Mouse (Mus musculus) limb, embryonic 15.5 days (tissue): ENCODE data around the gene Krt18. TPM values are rescaled to one million over a fixed set of nuclear protein-coding genes. Genes with fewer than 3 reads are reported as not detected.
"Not testable (repeated sequence)": the region's sequence is repeated elsewhere in the genome, so short reads cannot be mapped to it uniquely, and the experiment has no call there.

Source experiments
- ATAC-seq: fragments of 200-750 bp; cut with Nextera tagmentation; 2 replicates; pipeline ENCODE4 v1.8.0; 2017; ENCODE audit warnings: low read depth, moderate TSS enrichment; ENCODE audit not compliant: insufficient number of reproducible peaks, low FRiP score, low TSS enrichment
- H3K27ac ChIP-seq: fragments of 300-500 bp; sonication (generic); 2 replicates; pipeline ENCODE4 v1.5.1; 2015; ENCODE audit warnings: moderate library complexity, mild to moderate bottlenecking, inconsistent platforms
- H3K27me3 ChIP-seq: fragments of 300-500 bp; sonication (generic); 2 replicates; pipeline ENCODE4 v1.6.1; 2015; ENCODE audit warnings: inconsistent platforms
- H3K36me3 ChIP-seq: fragments of 300-500 bp; sonication (generic); 2 replicates; pipeline ENCODE4 v1.6.1; 2015; ENCODE audit warnings: inconsistent platforms
- H3K4me1 ChIP-seq: fragments of 300-500 bp; sonication (generic); 2 replicates; pipeline ENCODE4 v1.6.1; 2015; ENCODE audit warnings: inconsistent platforms
- H3K4me2 ChIP-seq: fragments of 300-500 bp; sonication (generic); 2 replicates; pipeline ENCODE4 v1.6.1; 2015; ENCODE audit warnings: mild to moderate bottlenecking, inconsistent platforms
- H3K4me3 ChIP-seq: fragments of 300-500 bp; sonication (generic); 2 replicates; pipeline ENCODE4 v1.5.1; 2015; ENCODE audit warnings: mild to moderate bottlenecking, inconsistent platforms
- H3K9ac ChIP-seq: fragments of 300-500 bp; sonication (generic); 2 replicates; pipeline ENCODE4 v1.6.1; 2015; ENCODE audit warnings: inconsistent platforms
- H3K9me3 ChIP-seq: fragments of 300-500 bp; sonication (generic); 2 replicates; pipeline ENCODE4 v1.6.1; 2016; ENCODE audit warnings: inconsistent platforms
- WGBS: fragments of 180-500 bp; shearing (Covaris S2); methylation state at CpG from one replicate; pipeline ENCODE4 v1.1.7; 2015; 5-methylcytosine and 5-hydroxymethylcytosine counted together
- polyA plus RNA-seq: library from polyadenylated mRNA; unstranded; fragments of >200 nt; fragmentation: Nextera tagmentation; extraction: Ambion mirVana; gene quantifications from 2 replicates; pipeline ENCODE4 v1.2.1, GENCODE M21; 2015

Krt18 gene
- polyA plus RNA-seq, 1 experiment from 2014 or later: 44.4 TPM

GRCm38 (mm10) chr15:102074070-102074731, 46.2 kb downstream of the Krt18 start:
- WGBS: under 1% methylated on average over 49 of the region's 57 CpGs
- H3K36me3 ChIP-seq: 0 out of 2 replicates have a peak, but pooled peaks cover 5% of the 10 kb centered on the region
- H3K4me3 ChIP-seq: peak overlapping the region; percentile 98
- H3K9ac ChIP-seq: peak overlapping the region; percentile 96
- no peaks in the 10 kb centered on the region for H3K9me3 ChIP-seq
- peaks cover 21% of the 10 kb centered on the region for H3K4me1 ChIP-seq
- 0 out of 2 replicates have a peak, but pooled peaks cover 2% of the 10 kb centered on the region for H3K27me3 ChIP-seq
- peak; percentile 49 for ATAC-seq
- H3K27ac ChIP-seq: peak overlapping the region; percentile 97
- peak overlapping the region; percentile 81 for H3K4me2 ChIP-seq

GRCm38 (mm10) chr15:102074876-102075585, 47.1 kb downstream of the Krt18 start:
- Histone ChIP-seq H3K9me3 (no peaks in the 10 kb centered on the region), H3K4me2 (peak overlapping the region; percentile 81), H3K9ac (peak overlapping the region; percentile 96), H3K27ac (peak overlapping the region; percentile 97), H3K27me3 (no peaks in the 10 kb centered on the region), H3K36me3 (0 out of 2 replicates have a peak, but pooled peaks cover 5% of the 10 kb centered on the region), H3K4me1 (peaks cover 22% of the 10 kb centered on the region), H3K4me3 (peak overlapping the region; percentile 98)
- WGBS: 8% methylated on average over 11 of the region's 11 CpGs
- ATAC-seq: no peak

- no peak overlapping the region for H3K4me3 ChIP-seq
- H3K36me3 ChIP-seq: peaks cover 14% of the 10 kb centered on the region
- no peak overlapping the region for H3K27ac ChIP-seq
- WGBS: 89% methylated on average over 2 of the region's 2 CpGs
- H3K27me3 ChIP-seq: no peaks in the 10 kb centered on the region
- H3K9ac ChIP-seq: no peak overlapping the region
- H3K4me2 ChIP-seq: no peak overlapping the region
- ATAC-seq: no peak
- H3K9me3 ChIP-seq: no peaks in the 10 kb centered on the region
- peaks cover 24% of the 10 kb centered on the region for H3K4me1 ChIP-seq
Measured at GRCm38 (mm10) chr15:102077111-102077677, 49.2 kb downstream of the Krt18 start.

- 67% methylated on average over 4 of the region's 4 CpGs for WGBS
- H3K4me3 ChIP-seq: no peak overlapping the region
- no peak overlapping the region for H3K27ac ChIP-seq
- no peak for ATAC-seq
- H3K9ac ChIP-seq: no peak overlapping the region
- H3K9me3 ChIP-seq: no peaks in the 10 kb centered on the region
- H3K4me2 ChIP-seq: no peak overlapping the region
- peaks cover 34% of the 10 kb centered on the region for H3K36me3 ChIP-seq
- H3K27me3 ChIP-seq: no peaks in the 10 kb centered on the region
- H3K4me1 ChIP-seq: peaks cover 21% of the 10 kb centered on the region
Measured at GRCm38 (mm10) chr15:102079221-102079620, 51.2 kb downstream of the Krt18 start.

GRCm38 (mm10) chr15:102079924-102080323, 51.9 kb downstream of the Krt18 start:
- not testable (repeated sequence) for ATAC-seq
- WGBS: 73% methylated on average over 8 of the region's 8 CpGs

GRCm38 (mm10) chr15:102080429-102080828, 52.4 kb downstream of the Krt18 start:
- 75% methylated on average over 2 of the region's 2 CpGs for WGBS
- Histone ChIP-seq H3K36me3 (peaks cover 45% of the 10 kb centered on the region), H3K4me3 (no peak overlapping the region), H3K4me1 (peaks cover 10% of the 10 kb centered on the region), H3K4me2 (no peak overlapping the region), H3K27me3 (no peaks in the 10 kb centered on the region), H3K27ac (no peak overlapping the region), H3K9ac (no peak overlapping the region), H3K9me3 (no peaks in the 10 kb centered on the region)
- ATAC-seq: no peak

More at GRCm38 (mm10) chr15:102079924-102080323, 51.9 kb downstream of the Krt18 start:
- H3K4me2 ChIP-seq, H3K9ac ChIP-seq, H3K27me3 ChIP-seq, H3K4me3 ChIP-seq, H3K9me3 ChIP-seq, H3K27ac ChIP-seq: not testable (repeated sequence)
- H3K4me1 ChIP-seq: peaks cover 15% of the 10 kb centered on the region
- peaks cover 41% of the 10 kb centered on the region for H3K36me3 ChIP-seq

Other genes with a start within 250 kb of the Krt18 start
- gene Krt72, start 241.7 kb upstream of the Krt18 start, polyA plus RNA-seq: 0.27 and 0.63 TPM in 2 replicates
- 0.09 TPM in 1 of 2 replicates, not detected in the other for gene Krt73, start 225.8 kb upstream of the Krt18 start, polyA plus RNA-seq
- 0.87 and 1.2 TPM in 2 replicates for gene Krt2, start 210.0 kb upstream of the Krt18 start, polyA plus RNA-seq
- 1,050 and 1,170 TPM in 2 replicates for gene Krt1, start 177.4 kb upstream of the Krt18 start, polyA plus RNA-seq
- gene Krt77, start 158.5 kb upstream of the Krt18 start, polyA plus RNA-seq: 151 and 157 TPM in 2 replicates
- gene Krt76, start 135.3 kb upstream of the Krt18 start, polyA plus RNA-seq: 0.14 TPM in 1 of 2 replicates, not detected in the other
- 557 and 616 TPM in 2 replicates for gene Krt4, start 103.4 kb upstream of the Krt18 start, polyA plus RNA-seq
- 1.2 and 1.3 TPM in 2 replicates for gene Krt79, start 87.9 kb upstream of the Krt18 start, polyA plus RNA-seq
- gene Krt78, start 73.9 kb upstream of the Krt18 start, polyA plus RNA-seq: 13.3 and 15.6 TPM in 2 replicates
- gene Krt8, start 23.7 kb upstream of the Krt18 start, polyA plus RNA-seq: 70.8 and 75.5 TPM in 2 replicates
- 103 and 111 TPM in 2 replicates for gene Eif4b, start 45.6 kb downstream of the Krt18 start, polyA plus RNA-seq
- 47.5 and 48.6 TPM in 2 replicates for gene Tns2, start 72.2 kb downstream of the Krt18 start, polyA plus RNA-seq
- gene Spryd3, start 108.1 kb downstream of the Krt18 start, polyA plus RNA-seq: 33.4 and 35.4 TPM in 2 replicates
- gene Igfbp6, start 116.2 kb downstream of the Krt18 start, polyA plus RNA-seq: 17.5 and 24.6 TPM in 2 replicates
- 0.61 and 0.81 TPM in 2 replicates for gene Soat2, start 122.3 kb downstream of the Krt18 start, polyA plus RNA-seq
- 51.9 and 59.9 TPM in 2 replicates for gene Zfp740, start 175.1 kb downstream of the Krt18 start, polyA plus RNA-seq
- gene Csad, start 176.5 kb downstream of the Krt18 start, polyA plus RNA-seq: 80.3 and 81.8 TPM in 2 replicates
- 6.3 and 6.6 TPM in 2 replicates for gene Itgb7, start 203.8 kb downstream of the Krt18 start, polyA plus RNA-seq
- 120 and 128 TPM in 2 replicates for gene Rarg, start 229.3 kb downstream of the Krt18 start, polyA plus RNA-seq
- gene Gm9918, start 242.4 kb downstream of the Krt18 start, polyA plus RNA-seq: 0.79 and 0.83 TPM in 2 replicates